Mouse (Mus musculus) bone marrow, adult 2 months (tissue): Measurements from ENCODE around the gene Prdx4.

Experiments used
- CTCF ChIP-seq: fragments of 200-500 bp; IDR thresholded peaks from 2 replicates; pipeline ENCODE4 v1.5.1; 2011; ENCODE audit warnings: low read length, control low read depth; ENCODE audit not compliant: control insufficient read depth, insufficient read depth
- POLR2A ChIP-seq: fragments of 200-500 bp; IDR thresholded peaks from 2 replicates; pipeline ENCODE4 v1.6.1; 2011; ENCODE audit warnings: low read depth, mild to moderate bottlenecking, control low read depth, low read length, borderline replicate concordance; ENCODE audit not compliant: control insufficient read depth

GRCm38 (mm10) chrX:155280427-155281044 is 60.0 kb downstream of the Prdx4 start:
- TF ChIP-seq CTCF, result no peak
- no peak for TF ChIP-seq POLR2A
